Mouse (Mus musculus) erythroblast, embryonic 14.5 days (primary cell): ENCODE results near the gene Mtfr1l. TPM values are rescaled to one million over a fixed set of nuclear protein-coding genes. Genes with fewer than 3 reads are reported as not detected.
"Not testable (repeated sequence)": the region's sequence is repeated elsewhere in the genome, so short reads cannot be mapped to it uniquely, and the experiment has no call there.

ENCODE experiments used
- H3K27me3 ChIP-seq: 2 replicates; pipeline ENCODE4 v1.6.1; 2012; ENCODE audit warnings: inconsistent platforms; ENCODE audit not compliant: control insufficient read depth
- H3K36me3 ChIP-seq: 2 replicates; pipeline ENCODE4 v1.6.1; 2012; ENCODE audit warnings: mild to moderate bottlenecking, inconsistent platforms; ENCODE audit not compliant: control insufficient read depth
- H3K4me1 ChIP-seq: 2 replicates; pipeline ENCODE4 v1.6.1; 2012; ENCODE audit warnings: inconsistent platforms; ENCODE audit not compliant: control insufficient read depth
- H3K4me3 ChIP-seq: replicated peaks from 2 replicates; pipeline ENCODE3; 2012; ENCODE audit warnings: moderate library complexity, mild to moderate bottlenecking, inconsistent platforms
- H3K9me3 ChIP-seq: 2 replicates; pipeline ENCODE4 v1.6.1; 2012; ENCODE audit warnings: low read length, inconsistent platforms, mixed read lengths; ENCODE audit not compliant: control insufficient read depth
- GATA1 ChIP-seq: IDR thresholded peaks from 2 replicates; pipeline ENCODE4 v1.6.1; 2012; ENCODE audit warnings: low read length, inconsistent platforms, mixed read lengths
- TAL1 ChIP-seq: IDR thresholded peaks from 3 replicates; pipeline ENCODE4 v1.6.1; 2012; ENCODE audit warnings: low read length, inconsistent platforms, mixed read lengths
- polyA plus RNA-seq: library from polyadenylated mRNA; stranded (reverse); fragments of >175 nt; gene quantifications from 2 replicates; pipeline ENCODE4 v1.2.3, GENCODE M21; 2012

Gene Mtfr1l
- polyA plus RNA-seq, 1 experiment, result 3.9 TPM

DNA sequence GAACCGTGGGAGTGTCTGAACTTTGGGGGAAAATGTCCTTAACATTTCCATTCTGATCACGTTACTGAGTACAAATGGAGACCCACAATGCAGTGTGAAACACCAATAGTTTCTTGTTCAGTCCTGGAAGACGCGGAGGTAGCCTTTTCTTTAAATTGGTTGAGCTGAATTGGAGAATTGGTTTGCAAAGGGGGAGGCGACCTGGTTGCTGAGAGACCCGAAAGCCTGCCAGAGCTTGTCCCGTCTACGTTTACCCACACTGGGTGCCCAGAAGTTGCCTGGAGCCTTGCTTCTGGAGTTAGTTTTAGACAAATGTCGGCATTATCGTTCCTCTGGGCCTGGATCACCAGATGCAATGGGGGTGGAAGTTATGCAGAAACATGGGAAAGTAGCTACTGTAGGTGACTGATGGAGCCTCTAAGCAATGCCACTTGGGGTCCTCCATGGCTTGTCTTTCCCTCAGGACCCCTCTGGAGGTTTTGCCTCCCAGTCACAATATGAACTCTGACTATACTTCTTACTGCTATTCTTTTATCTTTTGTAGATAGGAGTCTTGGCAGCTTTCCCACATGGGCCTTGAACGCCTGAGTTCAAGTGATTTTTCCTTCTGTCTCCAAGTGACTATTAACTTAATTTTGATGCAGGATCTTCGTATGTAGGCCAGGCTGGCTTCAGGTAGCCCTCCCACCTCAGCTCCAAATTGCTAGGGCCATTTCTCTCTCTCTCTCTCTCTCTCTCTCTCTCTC, 37.0 kb downstream of the Mtfr1l start:
- TF ChIP-seq GATA1 (no peak), TAL1 (no peak)
- Histone ChIP-seq H3K27me3 (peaks cover 41% of the 10 kb centered on the region), H3K4me1 (peaks cover 35% of the 10 kb centered on the region), H3K4me3 (no peak overlapping the region), H3K9me3 (no peaks in the 10 kb centered on the region), H3K36me3 (no peaks in the 10 kb centered on the region)

DNA sequence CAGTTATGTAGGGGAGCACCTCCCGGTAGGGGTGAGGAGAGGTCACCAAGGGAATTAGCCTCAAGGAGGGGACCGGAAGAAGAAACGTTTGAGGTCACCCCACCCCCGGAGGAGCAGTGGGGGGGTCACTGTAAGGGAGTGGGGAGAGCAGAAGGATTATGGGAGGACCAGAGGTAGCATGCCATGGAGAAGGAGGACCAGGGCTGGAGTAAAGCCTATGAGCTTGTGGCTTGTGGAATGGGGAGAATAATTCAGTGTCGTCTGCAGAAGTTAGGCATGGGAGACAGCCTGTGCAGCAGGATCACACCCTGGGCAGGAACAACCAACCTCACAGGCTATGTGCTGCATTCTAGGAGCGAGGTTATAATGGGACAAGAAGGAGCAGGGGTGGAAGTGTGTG, 38.0 kb downstream of the Mtfr1l start:
- no peaks in the 10 kb centered on the region for H3K9me3 ChIP-seq
- TF ChIP-seq TAL1, result no peak
- TF ChIP-seq GATA1, result no peak
- no peaks in the 10 kb centered on the region for H3K36me3 ChIP-seq
- peaks cover 35% of the 10 kb centered on the region for H3K4me1 ChIP-seq
- peak overlapping the region; percentile 58 for H3K4me3 ChIP-seq
- H3K27me3 ChIP-seq, result peaks cover 48% of the 10 kb centered on the region

DNA sequence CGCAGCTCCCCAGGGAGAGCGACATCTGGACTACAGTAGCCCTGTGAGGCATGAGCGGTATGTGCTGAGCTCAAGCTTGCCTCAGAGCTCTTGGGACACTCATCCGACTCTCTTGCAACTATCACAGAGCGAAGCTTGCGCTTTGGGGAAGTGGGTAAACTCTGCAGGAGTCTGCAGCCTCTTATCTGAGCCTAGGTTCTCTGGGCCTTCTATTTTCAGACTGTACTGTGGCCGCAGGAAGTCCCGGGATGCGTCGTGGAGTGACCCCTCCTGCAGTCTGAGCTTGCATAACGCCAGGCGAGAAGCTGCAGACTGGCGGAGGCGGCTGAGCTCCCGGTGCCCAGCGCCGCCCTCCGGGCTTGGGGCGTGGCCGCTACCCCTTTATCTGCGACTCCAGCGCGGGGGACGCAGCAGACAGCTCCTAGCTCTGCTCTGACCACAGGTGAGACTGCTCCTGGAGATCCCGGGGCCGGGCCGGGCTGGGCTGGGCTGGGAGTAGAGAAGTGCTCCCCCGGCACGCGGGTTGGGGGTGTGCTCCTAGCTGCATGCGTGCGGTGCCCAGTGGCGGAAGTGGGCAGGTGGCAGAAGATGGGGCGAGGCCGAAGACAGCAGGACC, 38.5 kb downstream of the Mtfr1l start, which contains the start of gene Paqr7:
TSS of gene Paqr7 (plus strand) at position 103 of the 616 bp plus-strand sequence.
- Histone ChIP-seq H3K36me3 (no peaks in the 10 kb centered on the region), H3K4me3 (peak within 1 kb of the TSS; percentile 58), H3K4me1 (peaks cover 33% of the 10 kb centered on the region), H3K27me3 (peaks cover 48% of the 10 kb centered on the region), H3K9me3 (no peaks in the 10 kb centered on the region)
- TF ChIP-seq GATA1 (no peak), TAL1 (no peak)

DNA sequence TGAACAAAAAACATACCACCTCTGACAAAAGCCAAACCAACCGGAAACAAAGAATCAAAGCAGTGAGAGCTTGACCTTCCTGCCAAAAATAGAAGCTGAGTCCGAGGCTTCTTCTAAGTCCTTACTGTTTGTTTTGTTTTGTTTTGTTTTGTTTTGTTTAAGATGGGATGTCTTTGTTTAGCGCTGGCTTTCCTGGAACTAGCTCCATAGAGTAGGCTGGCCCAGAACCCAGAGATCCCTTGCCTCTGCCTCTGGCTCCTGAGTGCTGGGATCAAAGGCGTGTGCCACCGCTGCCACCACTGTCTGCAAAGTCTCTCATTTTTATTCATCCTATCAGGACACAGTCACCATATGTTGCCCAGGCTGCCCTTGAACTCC, 39.7 kb downstream of the Mtfr1l start:
- Histone ChIP-seq H3K27me3 (peaks cover 48% of the 10 kb centered on the region), H3K9me3 (peaks cover 1% of the 10 kb centered on the region; the same call in 1 of the 2 replicates), H3K4me1 (peaks cover 33% of the 10 kb centered on the region), H3K36me3 (no peaks in the 10 kb centered on the region), H3K4me3 (no peak overlapping the region)
- TF ChIP-seq TAL1 (no peak), GATA1 (no peak)

DNA sequence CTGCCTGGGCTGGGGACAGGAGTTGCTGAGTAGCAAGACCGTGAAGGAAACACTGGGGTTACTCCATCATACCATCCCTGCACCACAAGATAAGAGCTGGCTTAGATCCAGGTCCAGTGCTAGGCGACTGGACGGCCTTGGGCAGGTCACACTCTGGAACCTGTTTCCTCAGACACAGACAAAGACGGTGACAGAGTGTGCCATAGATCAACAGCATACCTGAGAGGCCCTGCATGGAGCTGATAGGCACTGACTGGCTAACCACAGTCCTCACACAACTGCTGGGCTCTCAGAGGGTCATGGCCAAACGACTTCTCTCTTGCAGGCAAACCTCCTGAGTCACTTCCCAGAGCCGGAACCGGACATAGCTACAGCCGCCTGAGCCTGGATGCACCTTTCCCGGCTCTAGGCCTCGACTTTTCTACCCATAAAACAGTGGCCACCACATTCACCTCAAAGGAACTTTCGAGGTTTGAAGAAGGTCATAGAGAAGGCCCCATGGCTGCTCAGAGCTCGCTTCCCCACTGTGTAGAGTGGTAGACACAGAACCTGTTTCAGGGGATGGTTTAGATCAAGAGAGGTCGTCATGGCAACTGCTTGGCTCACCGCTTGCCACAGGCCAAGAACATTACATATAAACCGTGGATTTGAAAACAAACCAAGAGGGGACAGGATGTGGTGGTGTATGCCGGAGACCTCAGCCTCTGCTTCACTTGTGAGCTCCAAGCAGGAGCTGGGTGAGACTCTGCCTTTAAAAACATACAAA, 40.2 kb downstream of the Mtfr1l start:
- H3K4me3 ChIP-seq, result no peak overlapping the region
- peaks cover 48% of the 10 kb centered on the region for H3K27me3 ChIP-seq

DNA sequence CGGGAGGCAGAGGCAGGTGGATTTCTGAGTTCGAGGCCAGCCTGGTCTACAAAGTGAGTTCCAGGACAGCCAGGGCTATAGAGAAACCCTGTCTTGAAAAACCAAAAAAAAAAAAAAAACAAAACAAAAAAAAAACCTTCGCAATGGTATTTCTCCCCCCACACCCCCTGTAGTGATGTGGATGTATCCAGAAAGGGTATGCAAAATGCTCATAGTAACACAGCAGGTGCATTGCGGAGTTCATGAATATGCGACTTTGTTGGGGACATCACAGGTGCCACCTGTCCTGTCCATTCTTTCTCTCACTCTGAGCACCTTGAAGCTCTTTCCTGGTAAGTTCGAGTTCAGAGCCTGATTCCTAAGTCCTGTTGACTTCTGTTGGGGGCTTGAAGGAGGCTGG, 41.0 kb downstream of the Mtfr1l start:
- not testable (repeated sequence) for H3K9me3 ChIP-seq, H3K36me3 ChIP-seq, H3K4me3 ChIP-seq
- H3K27me3 ChIP-seq, result peaks cover 51% of the 10 kb centered on the region
- peaks cover 33% of the 10 kb centered on the region for H3K4me1 ChIP-seq

More for the DNA sequence above, 40.2 kb downstream of the Mtfr1l start:
- Histone ChIP-seq H3K9me3 (peaks cover 2% of the 10 kb centered on the region; the same call in 1 of the 2 replicates), H3K36me3 (no peaks in the 10 kb centered on the region), H3K4me1 (peaks cover 33% of the 10 kb centered on the region)
- no peak for TF ChIP-seq GATA1
- no peak for TF ChIP-seq TAL1

- peaks cover 2% of the 10 kb centered on the region; the same call in 1 of the 2 replicates for H3K9me3 ChIP-seq
- TF ChIP-seq GATA1, result no peak
- no peak for TF ChIP-seq TAL1
- peaks cover 43% of the 10 kb centered on the region for H3K27me3 ChIP-seq
- peaks cover 22% of the 10 kb centered on the region for H3K4me1 ChIP-seq
- H3K36me3 ChIP-seq, result no peaks in the 10 kb centered on the region
- H3K4me3 ChIP-seq, result no peak overlapping the region
Measured at GRCm38 (mm10) chr4:134491716-134492115, 43.5 kb downstream of the Mtfr1l start.

DNA sequence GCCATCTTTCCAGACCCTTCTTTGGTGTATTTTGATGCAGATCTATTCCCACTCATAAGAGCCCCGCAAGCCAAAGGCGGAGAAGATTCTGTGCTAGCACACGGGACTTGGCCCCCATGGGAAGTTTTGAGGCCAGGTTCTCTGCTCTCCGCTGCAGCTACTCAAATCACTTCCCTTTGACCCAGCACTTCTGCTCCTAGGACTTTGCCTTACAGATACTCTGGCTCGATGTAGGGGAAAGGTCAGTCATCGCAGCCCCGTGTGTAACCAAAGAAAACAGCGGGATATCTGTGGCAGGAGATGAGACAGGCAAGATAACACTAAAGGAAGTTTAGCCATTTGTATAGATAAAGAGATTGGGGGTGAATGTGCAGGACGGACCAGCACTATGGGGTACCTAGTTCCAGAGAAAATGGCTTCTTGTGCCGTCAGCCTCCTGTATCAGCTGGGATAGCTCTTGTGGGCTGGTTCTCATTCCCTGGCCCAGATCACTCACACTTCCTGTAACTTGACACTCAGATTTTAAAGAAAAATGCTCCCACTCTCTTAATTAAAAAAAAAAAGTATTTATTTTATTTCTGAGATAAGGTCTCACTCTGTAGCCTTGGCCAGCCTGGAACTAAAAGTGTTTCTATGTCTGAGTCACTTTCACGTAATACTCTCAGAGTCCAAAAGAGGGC, 45.1 kb downstream of the Mtfr1l start:
- no peak for TF ChIP-seq TAL1
- TF ChIP-seq GATA1, result no peak
- Histone ChIP-seq H3K9me3 (peaks cover 2% of the 10 kb centered on the region; the same call in 1 of the 2 replicates), H3K36me3 (no peaks in the 10 kb centered on the region), H3K4me1 (peaks cover 12% of the 10 kb centered on the region), H3K27me3 (peaks cover 27% of the 10 kb centered on the region), H3K4me3 (no peak overlapping the region)
